Mouse (Mus musculus) stomach, embryonic 14.5 days (tissue): ENCODE results near the gene Dnttip1. TPM values are rescaled to one million over a fixed set of nuclear protein-coding genes. Genes with fewer than 3 reads are reported as not detected.

Experiments used
- polyA plus RNA-seq: library from polyadenylated mRNA; unstranded; fragments of >200 nt; fragmentation: Nextera tagmentation; extraction: Ambion mirVana; gene quantifications from 2 replicates; pipeline ENCODE4 v1.2.1, GENCODE M21; 2014

The Dnttip1 gene
- polyA plus RNA-seq, 1 experiment from 2014 or later: 69.8 TPM

Other genes starting within 250 kb of the Dnttip1 start
- gene Pigt, start 248.5 kb upstream of the Dnttip1 start, polyA plus RNA-seq: 83.0 and 86.0 TPM in 2 replicates
- 241 and 274 TPM in 2 replicates for gene Wfdc2, start 183.6 kb upstream of the Dnttip1 start, polyA plus RNA-seq
- gene Spint3, start 172.5 kb upstream of the Dnttip1 start, polyA plus RNA-seq: not detected in 2 replicates
- gene Wfdc6a, start 160.5 kb upstream of the Dnttip1 start, polyA plus RNA-seq: 2.1 and 2.3 TPM in 2 replicates
- gene Eppin, start 152.4 kb upstream of the Dnttip1 start, polyA plus RNA-seq: not detected in 2 replicates
- gene Wfdc6b, start 132.5 kb upstream of the Dnttip1 start, polyA plus RNA-seq: not detected in 2 replicates
- not detected in 2 replicates for gene Wfdc8, start 132.4 kb upstream of the Dnttip1 start, polyA plus RNA-seq
- gene Wfdc16, start 107.2 kb upstream of the Dnttip1 start, polyA plus RNA-seq: not detected in 2 replicates
- 0.64 and 1.3 TPM in 2 replicates for gene Wfdc10, start 89.9 kb upstream of the Dnttip1 start, polyA plus RNA-seq
- gene Wfdc9, start 89.4 kb upstream of the Dnttip1 start, polyA plus RNA-seq: not detected in 2 replicates
- not detected in 2 replicates for gene Wfdc11, start 71.9 kb upstream of the Dnttip1 start, polyA plus RNA-seq
- gene Wfdc13, start 60.9 kb upstream of the Dnttip1 start, polyA plus RNA-seq: 2.4 and 2.5 TPM in 2 replicates
- gene Spint4, start 47.5 kb upstream of the Dnttip1 start, polyA plus RNA-seq: not detected in 2 replicates
- not detected in 2 replicates for gene Spint5, start 30.7 kb upstream of the Dnttip1 start, polyA plus RNA-seq
- gene Wfdc3, start 52 bp upstream of the Dnttip1 start, polyA plus RNA-seq: 0.78 and 0.95 TPM in 2 replicates
- gene Ube2c, start 23.9 kb downstream of the Dnttip1 start, polyA plus RNA-seq: 396 and 433 TPM in 2 replicates
- 1.1 and 2.1 TPM in 2 replicates for gene Tnnc2, start 34.0 kb downstream of the Dnttip1 start, polyA plus RNA-seq
- 24.4 and 29.5 TPM in 2 replicates for gene Snx21, start 39.8 kb downstream of the Dnttip1 start, polyA plus RNA-seq
- 18.8 and 19.2 TPM in 2 replicates for gene Acot8, start 58.9 kb downstream of the Dnttip1 start, polyA plus RNA-seq
- gene Zswim3, start 59.1 kb downstream of the Dnttip1 start, polyA plus RNA-seq: 9.0 and 9.2 TPM in 2 replicates
- gene Zswim1, start 76.7 kb downstream of the Dnttip1 start, polyA plus RNA-seq: 16.0 and 17.6 TPM in 2 replicates
- gene Spata25, start 82.6 kb downstream of the Dnttip1 start, polyA plus RNA-seq: not detected in 2 replicates
- gene Ctsa, start 86.9 kb downstream of the Dnttip1 start, polyA plus RNA-seq: 130 and 134 TPM in 2 replicates
- 6.3 and 8.3 TPM in 2 replicates for gene Neurl2, start 87.5 kb downstream of the Dnttip1 start, polyA plus RNA-seq
- 50.6 and 53.2 TPM in 2 replicates for gene Pltp, start 111.7 kb downstream of the Dnttip1 start, polyA plus RNA-seq
- gene Pcif1, start 133.3 kb downstream of the Dnttip1 start, polyA plus RNA-seq: 70.6 and 87.3 TPM in 2 replicates
- gene Zfp335, start 165.8 kb downstream of the Dnttip1 start, polyA plus RNA-seq: 11.8 and 12.7 TPM in 2 replicates
- 1.2 and 1.8 TPM in 2 replicates for gene Mmp9, start 194.8 kb downstream of the Dnttip1 start, polyA plus RNA-seq
- gene Slc12a5, start 214.8 kb downstream of the Dnttip1 start, polyA plus RNA-seq: 1.4 and 2.1 TPM in 2 replicates